Mouse (Mus musculus): ENCODE results near the gene Stim1.
"Not testable (repeated sequence)": the region's sequence is repeated elsewhere in the genome, so short reads cannot be mapped to it uniquely, and the experiment has no call there.

Stim1 gene

DNA sequence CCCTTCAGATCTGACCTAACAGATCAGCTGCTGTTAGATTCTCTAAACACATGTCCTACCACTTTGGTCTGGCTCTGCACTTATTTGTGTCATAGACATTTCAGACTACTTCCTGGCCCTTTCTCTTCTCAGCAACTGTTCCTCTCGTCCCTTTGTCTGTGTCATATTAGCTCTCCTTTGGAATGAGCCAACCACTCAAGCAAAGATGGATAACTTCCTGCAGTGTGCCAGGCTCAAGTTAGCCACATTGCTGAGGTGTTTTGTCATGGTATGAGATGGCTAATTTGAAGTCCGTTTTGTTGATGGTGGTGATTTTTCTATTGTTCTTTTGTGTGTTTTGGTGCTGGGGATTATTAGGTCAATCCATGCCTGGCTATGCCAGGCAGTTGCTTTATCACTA lies 93.7 kb downstream of the Stim1 start:
- DNase-seq (ENCODE audit: low spot score): no peak

DNA sequence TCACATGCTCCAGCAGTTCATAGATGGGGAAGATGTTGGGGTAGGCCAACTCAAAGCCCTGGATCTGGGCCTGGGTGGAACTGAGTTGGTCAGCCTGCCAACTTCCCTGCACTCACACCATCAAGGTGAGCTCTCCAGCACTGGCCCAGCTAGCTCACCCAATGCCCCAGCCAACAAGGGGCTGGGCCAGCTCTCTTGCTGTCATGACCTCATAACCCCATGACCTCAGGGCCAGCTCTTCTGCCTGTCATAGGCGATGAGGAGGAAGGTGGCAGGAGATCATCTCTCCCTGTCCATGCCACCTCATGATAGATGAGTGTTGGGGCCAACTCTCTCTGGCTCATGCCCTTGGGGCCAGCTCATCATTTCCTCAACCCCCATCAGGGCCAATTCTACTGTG lies 96.2 kb downstream of the Stim1 start:
- DNase-seq (ENCODE audit: low spot score): peak; percentile 30

DNA sequence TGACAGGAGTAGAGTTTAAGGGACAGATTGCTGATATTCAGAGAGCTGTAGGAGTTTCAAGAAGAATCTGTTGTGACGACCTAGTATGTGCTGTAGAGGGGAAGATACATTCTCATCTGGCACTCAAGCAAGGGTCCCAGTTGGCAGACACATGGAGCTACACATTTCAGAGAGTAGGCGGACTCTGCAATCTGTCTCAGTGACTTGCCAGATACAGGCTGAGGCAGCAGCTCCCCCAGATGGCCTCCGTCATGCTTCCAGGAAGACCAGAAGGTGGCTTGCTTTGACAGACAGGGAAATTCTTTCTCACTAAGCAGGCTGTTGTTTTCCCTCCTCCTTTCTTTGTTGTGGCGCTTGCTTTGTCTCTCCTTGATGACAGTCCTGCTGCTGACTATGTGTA lies 102.1 kb downstream of the Stim1 start:
- no peak for DNase-seq (ENCODE audit: low spot score)

DNA sequence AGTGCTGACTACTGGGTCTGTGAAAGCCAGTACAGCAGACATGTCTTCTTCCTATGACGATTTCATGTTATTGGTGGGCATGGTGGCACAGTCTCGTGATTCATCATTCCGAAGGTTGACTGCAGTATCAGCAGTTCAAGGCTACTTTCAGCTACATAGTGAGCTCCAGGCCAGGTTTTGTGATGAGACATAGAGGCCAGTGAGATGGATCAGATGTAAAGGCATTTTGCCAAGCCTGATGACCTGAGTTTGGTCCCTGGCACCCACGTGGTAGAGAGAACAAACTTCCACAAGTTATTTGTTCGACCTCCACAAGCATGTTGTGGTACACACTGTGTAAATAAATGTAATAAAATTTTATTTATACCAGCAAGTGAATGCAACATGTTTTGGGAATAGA lies 102.9 kb downstream of the Stim1 start:
- DNase-seq (ENCODE audit: low spot score): no peak

DNA sequence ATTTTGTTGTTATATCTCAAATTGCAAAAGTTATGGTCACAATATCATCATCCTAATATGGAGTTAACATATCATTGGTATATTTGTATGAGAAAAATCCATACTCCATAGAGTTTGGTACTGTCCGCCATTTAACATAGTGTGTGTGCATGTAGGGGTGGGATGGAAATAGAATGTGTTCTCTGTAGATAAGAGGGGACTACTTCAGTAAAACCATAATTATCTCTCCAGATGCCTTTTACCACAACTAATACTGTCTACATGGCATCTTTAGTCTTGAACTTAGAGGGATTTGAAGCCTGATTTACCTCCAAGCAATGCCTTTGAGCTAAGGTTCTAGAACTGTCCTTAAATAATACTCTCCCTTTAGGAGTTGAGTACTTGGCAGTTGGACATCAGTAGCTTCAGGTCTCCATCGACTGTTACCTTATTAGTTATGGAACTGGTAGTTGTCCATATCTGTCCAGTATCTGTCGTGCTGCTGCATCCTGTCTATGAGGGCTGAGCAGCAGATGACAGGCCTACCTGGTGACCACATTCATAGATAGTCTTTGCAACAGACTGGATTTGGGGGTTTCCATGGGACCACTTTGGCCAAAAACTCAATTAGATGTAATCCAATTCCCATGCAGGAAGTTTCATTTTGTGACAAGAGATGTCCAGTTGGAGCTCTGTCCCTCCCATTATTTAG lies 105.9 kb downstream of the Stim1 start:
- no peak for DNase-seq (ENCODE audit: low spot score)

DNA sequence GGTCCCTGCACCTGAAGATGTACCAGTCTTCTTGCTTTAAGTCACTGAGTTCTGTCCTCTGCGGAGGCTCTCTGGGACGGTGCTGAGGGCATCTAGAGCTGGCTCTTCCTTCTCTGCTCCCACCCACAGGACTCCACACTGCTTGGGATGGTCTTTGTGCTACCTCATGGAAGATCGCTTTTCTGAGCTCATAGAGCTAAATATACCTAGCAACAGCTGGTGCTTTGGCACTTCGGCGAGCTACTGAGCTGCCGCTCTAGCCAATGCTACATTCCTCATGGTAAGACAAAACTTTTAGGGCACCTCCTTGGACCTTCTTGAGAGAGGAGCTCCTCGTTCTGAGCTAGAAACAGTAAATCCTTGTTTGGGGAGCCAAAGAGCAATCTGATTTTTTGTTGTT lies 115.6 kb downstream of the Stim1 start:
- DNase-seq (ENCODE audit: low spot score): no peak

DNA sequence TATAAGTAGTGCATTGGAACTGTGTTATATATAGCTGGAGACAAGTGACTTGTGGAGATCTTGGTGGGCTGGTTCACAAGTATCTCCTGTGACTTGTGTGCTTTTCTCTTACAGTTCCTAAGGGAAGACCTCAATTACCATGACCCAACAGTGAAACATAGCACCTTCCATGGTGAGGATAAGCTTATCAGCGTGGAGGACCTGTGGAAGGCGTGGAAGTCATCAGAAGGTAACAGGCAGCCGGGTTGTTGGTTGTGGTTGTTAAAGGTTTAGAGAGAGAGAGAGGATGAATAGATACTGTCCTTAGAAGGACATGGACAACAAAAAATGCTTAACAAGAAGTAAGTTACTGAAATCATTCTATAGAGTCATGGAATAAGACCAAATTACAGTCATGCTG lies 118.4 kb downstream of the Stim1 start:
- DNase-seq (ENCODE audit: low spot score): no peak

DNA sequence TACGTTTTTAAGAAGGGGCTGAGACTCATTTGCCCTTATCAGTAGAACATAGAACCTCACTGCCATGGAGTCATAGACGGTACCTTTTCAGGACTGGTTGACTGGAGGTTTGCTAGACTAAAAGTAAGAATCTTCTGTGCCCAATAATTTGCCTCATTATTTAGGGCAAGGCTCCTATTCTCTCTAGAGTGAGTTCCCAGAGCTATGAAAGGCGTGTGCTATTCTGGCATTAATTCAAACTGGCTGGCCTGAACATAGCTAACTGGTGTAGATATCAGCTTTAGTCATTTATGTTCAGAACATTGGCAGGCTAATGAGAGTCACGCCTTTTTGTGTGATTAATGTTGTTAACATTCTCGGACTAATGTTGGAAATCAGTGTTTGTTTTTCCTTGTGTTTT lies 121.5 kb downstream of the Stim1 start:
- no peak for DNase-seq (ENCODE audit: low spot score)

DNA sequence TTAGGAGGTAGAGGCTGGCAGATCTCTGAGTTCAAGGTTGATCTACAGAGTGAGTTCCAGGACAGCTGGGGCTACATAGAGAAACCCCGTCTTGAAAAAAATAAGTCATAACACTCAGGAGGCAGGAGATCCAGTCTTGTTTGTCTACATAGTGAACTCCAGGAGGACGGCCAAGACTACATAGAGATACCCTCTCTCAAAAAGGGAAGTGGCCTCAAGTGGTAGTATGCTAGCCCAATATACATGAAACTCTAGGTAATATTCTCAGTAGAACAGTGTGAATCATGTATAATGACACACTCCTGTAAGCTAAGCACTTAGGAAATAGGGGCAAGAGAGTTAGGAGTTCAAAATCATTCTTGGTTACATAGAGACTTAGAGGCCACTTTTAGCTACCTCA lies 126.3 kb downstream of the Stim1 start:
- no peak for DNase-seq (ENCODE audit: low spot score)

DNA sequence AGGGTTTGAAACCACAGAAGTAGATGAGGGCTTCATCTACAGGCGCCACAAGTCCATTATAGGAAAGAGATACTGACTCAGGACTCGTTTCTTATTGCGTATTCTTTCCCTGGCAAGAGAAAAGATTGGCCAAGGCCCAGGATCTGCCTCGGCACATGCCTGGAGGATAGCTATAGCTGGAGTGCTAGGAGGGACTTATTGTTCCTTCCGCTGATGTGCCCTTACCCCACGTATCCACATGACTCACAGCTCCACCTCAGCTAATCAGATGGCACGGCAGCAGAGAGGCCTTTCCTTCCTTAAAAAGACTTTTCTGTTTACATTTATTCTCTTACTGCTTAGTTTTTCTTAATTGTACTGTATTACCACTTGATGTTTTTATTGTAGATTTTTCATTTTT lies 128.3 kb downstream of the Stim1 start:
- peak; percentile 56 for DNase-seq (ENCODE audit: low spot score)

DNA sequence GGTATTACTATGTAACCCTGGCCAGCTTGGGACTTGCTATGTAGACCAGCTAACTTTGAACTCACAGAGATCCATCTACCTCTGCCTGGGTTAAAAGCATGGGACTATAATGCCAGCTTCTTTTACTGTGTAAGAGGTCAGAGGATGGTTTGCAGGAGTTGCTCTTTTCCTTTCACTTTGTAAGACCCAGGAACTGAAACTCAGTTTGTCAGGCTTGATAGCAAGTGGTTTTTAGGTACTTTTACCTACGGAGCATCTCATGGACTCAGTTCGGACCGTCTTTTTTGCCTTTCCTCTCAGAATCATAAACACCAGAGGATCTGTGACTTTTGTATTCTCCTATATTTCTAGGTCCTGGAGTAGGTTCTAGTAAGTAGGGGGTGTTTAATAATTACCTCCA lies 128.7 kb downstream of the Stim1 start:
- no peak for DNase-seq (ENCODE audit: low spot score)

DNA sequence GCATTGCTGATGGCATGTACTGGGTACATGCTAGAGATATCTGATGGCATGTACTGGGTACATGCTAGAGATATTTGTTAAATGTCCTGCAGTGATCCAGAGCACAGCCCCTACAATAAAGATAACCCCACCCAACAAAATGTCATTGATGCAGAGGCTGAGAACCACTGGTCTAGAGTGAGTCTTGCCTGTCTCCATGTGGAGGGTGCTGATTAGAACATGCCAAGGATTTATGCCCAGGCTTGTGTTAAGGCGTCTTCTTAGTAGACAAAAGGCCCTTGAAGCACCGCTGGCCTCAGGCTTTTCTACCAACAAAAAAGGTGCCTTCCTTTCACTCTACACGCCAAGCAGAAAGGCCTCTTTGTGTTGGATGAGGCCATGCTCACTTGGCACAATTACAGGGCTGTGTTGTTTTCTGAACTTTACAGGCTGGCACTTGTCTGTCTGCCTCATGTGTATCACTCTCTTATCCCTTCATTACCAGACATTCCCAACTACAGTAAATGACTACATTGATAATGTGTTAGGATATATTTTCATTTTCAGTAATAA lies 131.7 kb downstream of the Stim1 start:
- DNase-seq (ENCODE audit: low spot score): no peak

DNA sequence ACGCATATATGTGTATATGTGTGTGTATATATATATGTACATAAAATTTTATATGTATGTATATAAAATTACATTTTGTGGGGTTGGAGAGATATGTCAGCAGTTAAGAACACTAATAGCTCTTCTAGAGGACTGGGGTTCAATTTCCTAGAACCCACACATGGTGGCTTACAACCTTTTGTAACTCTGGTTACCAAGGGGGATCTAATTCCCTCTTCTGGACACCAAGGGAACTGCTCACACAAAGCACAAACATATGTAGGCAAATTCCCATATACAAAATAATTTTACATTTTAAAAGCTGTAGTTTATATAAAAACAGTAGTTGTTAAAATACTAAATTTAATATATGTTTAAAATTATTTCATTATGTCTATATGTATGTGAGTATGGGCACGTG lies 136.5 kb downstream of the Stim1 start:
- no peak for DNase-seq (ENCODE audit: low spot score)

DNA sequence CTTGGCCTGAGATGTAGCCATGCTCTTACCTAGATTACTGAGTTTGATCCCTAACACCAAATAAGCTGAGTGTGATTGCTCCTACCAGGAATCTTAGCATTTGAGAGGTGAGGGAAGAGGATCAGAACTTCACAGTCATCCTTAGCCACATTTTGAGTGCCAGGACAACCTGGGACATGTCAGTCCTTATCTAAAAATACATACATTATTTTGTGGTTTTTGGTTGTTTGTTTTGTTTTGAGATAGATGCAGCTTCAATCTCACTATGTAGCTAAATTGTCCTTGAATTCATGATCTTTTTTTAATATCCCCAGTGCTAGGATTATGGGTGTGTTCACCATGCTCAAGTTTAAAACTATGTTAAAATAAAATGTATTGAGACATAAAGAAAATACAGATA lies 139.8 kb downstream of the Stim1 start:
- no peak for DNase-seq (ENCODE audit: low spot score)

DNA sequence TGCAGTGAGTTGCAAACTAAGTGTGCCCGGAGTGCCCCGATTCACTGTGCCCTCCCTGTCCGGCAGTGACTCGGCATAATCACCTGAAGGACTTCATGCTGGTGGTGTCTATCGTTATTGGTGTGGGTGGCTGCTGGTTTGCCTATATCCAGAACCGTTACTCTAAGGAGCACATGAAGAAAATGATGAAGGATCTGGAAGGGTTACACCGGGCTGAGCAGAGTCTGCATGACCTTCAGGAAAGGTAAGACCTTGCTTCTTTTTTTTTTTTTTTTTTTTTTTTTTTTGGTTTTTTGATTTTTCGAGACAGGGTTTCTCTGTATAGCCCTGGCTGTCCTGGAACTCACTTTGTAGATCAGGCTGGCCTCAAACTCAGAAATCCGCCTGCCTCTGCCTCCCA lies 147.7 kb downstream of the Stim1 start:
- not testable (repeated sequence) for DNase-seq (ENCODE audit: low spot score)

DNA sequence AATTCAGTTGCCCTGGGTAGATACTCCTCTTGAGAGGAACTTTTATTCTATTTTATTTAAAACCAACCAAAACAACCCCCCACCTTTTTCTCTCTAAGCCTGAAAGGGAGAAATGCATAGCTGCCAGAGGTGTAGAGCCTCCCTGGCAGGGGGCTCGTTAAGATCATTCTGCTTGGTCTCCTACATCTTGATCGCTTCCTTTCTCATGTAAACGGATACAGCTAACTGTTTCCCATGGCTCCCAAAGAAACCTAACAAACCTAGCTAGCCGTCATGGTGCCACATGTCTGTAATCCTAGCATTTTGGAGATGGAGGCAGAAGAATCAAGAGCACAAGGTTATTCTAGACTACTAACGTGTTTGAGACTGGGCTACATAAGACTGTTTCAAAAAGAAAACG lies 148.2 kb downstream of the Stim1 start:
- no peak for DNase-seq (ENCODE audit: low spot score)

DNA sequence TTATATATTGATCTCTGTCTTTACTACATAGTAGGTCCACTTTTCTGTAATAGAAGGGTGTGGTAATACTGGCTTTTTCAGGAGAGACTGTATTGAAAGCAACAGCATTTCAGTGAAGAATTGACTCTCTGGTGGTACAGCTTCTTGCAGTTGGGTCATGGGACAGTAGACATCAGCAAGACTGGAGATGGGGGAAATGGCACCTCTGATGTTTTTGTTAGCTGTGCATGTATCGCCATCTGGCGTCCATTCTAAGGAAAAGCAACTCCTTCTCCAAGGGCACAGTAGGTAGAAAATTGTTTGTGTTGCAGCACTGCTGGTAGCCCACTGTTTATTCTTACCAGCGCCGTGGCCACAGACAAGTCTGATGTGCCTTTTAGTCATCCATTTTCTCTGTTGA lies 149.8 kb downstream of the Stim1 start:
- DNase-seq (ENCODE audit: low spot score): peak; percentile 47

DNA sequence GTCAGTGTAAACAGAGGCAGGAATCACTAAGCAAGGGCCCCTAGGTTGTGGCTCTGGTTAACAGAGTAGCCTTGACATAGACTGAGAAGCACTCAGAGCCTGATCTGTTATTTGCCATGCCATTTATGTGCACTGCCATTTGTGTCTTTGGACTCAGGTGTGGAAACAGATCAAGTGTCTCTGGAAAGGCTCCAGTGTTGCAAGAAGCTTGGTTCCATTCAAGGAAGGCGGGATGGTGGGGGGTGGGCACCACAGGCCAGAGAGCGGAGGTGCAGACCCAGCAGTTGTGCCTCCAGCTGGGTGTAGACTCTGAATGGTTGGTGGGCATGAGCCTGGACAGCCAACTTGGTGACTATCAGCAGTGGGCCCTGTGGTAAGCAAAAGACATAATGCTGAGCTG lies 154.4 kb downstream of the Stim1 start:
- no peak for DNase-seq (ENCODE audit: low spot score)

DNA sequence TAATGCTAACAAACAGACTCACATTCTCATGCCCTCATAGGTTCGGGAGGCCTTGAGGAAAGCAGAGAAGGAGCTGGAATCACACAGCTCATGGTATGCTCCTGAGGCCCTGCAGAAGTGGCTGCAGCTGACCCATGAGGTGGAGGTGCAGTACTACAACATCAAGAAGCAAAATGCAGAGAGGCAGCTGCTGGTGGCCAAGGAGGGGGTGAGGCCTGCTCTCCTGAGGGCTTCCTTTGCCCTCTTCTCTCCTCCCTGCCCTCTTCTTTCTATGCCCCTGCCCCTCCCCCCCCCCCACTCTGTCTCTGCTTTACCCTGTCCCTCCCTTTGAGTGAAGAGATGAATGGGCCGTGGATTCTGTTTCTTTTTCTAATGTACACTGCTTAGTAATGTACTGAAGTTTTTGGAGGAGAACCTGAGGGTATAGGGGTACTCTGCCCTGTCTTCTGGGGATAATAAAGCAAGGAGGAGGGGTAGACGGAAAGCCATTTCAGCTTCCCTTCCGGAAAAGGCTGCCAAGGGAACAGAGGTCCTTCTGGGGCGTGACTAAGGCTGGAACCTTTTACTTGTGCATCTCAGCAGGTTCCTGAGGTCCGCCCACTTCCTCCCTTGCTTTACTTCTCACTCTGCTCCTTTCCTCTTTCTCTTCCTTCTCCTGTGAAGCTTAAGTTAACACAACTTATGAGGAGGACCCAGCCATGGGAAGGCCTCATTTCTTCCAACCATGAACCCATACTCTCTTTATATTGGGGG lies 158.5 kb downstream of the Stim1 start:
- no peak for DNase-seq (ENCODE audit: low spot score)

DNA sequence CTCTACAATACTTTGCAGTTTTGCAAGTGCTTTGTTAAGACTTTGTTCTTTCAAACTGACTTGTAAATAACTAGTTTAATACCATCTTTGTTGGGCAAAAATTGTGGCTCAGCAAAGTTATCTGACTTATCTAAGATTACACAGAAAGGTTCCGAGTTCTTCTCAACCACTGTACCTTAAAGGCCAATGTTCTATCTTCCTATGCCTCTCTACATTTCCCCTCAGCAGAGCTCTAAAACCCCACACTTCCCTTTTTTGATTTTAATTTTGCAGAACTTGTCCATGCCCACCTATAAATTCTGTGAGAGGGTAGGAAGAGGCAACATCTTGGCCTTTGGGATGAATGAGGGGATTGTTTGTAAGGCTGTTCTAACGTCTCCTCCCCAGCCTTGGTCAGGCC lies 166.7 kb downstream of the Stim1 start:
- no peak for DNase-seq (ENCODE audit: low spot score)

DNA sequence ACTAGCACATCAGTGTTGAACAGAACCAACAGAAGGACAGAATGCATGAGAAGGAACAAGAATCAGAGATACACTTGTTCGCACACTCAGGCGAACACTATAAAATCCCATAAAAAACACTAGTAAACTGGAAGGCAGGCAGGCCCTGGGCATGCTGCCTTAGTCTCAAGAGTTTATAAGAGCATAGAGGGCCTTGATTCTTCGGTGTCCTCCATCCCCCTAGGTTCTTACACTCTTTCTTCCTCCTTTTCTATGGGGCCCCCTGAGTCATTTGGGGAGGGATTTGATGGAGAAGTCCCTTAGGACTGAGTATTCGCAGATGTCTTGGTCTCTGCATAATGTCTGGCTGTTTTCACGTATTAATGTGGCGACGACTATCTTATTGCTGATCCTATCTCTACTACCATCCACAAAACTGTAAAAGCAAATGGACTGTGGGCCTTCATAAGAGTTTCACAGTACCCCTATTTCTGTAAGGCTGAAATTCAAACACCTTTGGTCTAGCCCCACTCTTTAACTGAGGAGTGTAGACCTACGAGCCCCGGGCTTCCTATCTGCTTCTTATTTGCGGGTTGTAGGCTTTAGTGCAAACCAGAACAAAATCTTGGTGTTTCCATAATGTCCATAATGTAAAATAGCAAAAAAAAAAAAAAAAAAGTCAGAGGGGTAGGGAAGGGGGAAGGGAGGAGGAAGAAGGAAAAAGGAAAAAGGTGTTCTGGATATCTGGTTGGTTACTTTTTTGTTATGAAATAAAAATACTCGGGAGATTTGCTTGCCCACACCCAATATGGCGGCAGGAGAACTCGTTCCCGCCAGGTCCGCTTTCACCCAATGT lies 173.4 kb downstream of the Stim1 start:
- no peak for DNase-seq (ENCODE audit: low spot score)

DNA sequence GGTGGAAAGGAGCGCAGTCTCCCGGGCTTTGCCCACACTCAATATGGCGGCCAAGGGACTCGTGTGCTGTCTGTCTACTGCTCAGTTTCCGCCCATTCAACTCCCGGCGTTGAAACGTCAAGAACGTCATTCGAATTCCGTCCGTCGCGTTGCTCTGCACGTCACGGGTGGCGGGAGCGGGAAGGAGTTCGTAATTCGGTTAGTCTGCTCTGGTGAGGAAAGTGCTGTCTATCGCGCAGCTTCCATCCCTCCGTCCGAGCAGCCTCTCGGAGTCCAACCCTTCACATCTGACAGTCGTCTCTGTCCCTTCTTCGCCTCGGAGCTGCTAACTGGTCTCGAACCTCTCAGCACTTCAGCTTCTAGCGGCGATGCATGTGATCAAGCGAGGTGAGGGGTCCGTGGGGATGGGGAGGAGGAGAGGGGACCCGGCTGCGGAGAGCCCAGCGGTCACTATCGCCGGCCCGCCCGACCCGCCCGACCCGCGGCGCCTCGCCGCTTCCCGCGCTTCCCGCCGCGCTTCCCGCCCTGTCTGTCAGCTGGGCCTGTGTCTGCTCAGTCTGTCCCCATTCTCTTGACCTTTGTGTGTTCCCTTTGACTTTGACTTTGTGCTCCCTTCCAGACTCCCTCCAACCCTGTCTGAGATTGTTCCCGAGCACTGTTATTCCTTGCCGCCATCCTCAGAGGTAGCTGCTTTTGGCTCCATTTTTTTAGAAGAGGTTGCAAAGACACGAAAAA lies 174.2 kb downstream of the Stim1 start, which contains the start of gene Rrm1:
Rrm1 (plus strand) TSS at position 39 of the 735 bp plus-strand sequence.
- peak; percentile 94 for DNase-seq (ENCODE audit: low spot score)

Measured in testis, postnatal 10 days (tissue).